Mouse (Mus musculus): Measurements from ENCODE around the gene Lsr. TPM values are rescaled to one million over a fixed set of nuclear protein-coding genes. Genes with fewer than 3 reads are reported as not detected.

The Lsr gene
- polyA plus RNA-seq, 1 experiment from 2014 or later, result 37.1 TPM

GRCm38 (mm10) chr7:30985357-30985756 is 12.1 kb upstream of the Lsr start:
- no peak overlapping the region for H3K9ac ChIP-seq
- no peak overlapping the region for H3K27ac ChIP-seq
- no peak for ATAC-seq (ENCODE audit: insufficient number of reproducible peaks, low FRiP score, low TSS enrichment, low read depth)
- H3K36me3 ChIP-seq, result no peaks in the 10 kb centered on the region
- no peaks in the 10 kb centered on the region for H3K9me3 ChIP-seq
- WGBS, result 83% methylated on average over 9 of the region's 9 CpGs
- no peaks in the 10 kb centered on the region for H3K4me1 ChIP-seq
- H3K4me3 ChIP-seq, result no peak overlapping the region
- H3K4me2 ChIP-seq, result no peak overlapping the region
- no peaks in the 10 kb centered on the region for H3K27me3 ChIP-seq

DNA sequence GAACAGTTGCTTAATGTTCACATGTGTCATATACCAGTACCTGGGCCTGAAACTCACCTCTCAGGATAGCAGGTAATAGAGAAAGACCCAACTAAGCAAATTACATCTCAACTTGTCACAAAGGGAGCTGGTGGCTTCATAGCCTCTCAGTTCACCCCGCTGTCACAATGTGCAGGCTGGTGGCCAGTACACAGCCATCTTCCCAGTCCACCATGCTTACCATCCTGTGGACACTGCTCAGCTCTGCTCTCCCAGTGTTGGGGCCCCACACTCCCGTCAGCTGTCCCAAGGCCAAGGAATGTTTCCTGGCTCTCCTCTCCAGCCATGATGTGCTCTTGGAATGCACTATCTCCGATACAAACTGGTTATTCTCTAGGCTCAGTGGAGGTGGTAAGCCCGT is 8.4 kb upstream of the Lsr start:
- no peaks in the 10 kb centered on the region for H3K27me3 ChIP-seq
- no peak overlapping the region for H3K4me2 ChIP-seq
- 88% methylated on average over 4 of the region's 4 CpGs for WGBS
- H3K4me1 ChIP-seq, result no peaks in the 10 kb centered on the region
- no peaks in the 10 kb centered on the region for H3K9me3 ChIP-seq
- H3K36me3 ChIP-seq, result no peaks in the 10 kb centered on the region
- no peak overlapping the region for H3K9ac ChIP-seq
- no peak for ATAC-seq (ENCODE audit: insufficient number of reproducible peaks, low FRiP score, low TSS enrichment, low read depth)
- no peak overlapping the region for H3K4me3 ChIP-seq
- no peak overlapping the region for H3K27ac ChIP-seq

GRCm38 (mm10) chr7:30973501-30974289 is 431 bp upstream of the Lsr start, which contains the start of gene Fam187b:
Gene Fam187b, plus strand, starts transcription at chr7:30973790.
- Histone ChIP-seq H3K9me3 (no peaks in the 10 kb centered on the region), H3K9ac (peak within 1 kb of the TSS; percentile 47), H3K4me1 (peaks cover 13% of the 10 kb centered on the region), H3K36me3 (no peaks in the 10 kb centered on the region), H3K4me3 (peak within 1 kb of the TSS; percentile 47), H3K27me3 (peaks cover 18% of the 10 kb centered on the region), H3K27ac (peak within 1 kb of the TSS; percentile 17; the same call in 1 of the 2 replicates), H3K4me2 (peak within 1 kb of the TSS; percentile 74)
- ATAC-seq (ENCODE audit: insufficient number of reproducible peaks, low FRiP score, low TSS enrichment, low read depth), result peak; percentile 74
- WGBS, result under 1% methylated on average over 36 of the region's 37 CpGs

DNA sequence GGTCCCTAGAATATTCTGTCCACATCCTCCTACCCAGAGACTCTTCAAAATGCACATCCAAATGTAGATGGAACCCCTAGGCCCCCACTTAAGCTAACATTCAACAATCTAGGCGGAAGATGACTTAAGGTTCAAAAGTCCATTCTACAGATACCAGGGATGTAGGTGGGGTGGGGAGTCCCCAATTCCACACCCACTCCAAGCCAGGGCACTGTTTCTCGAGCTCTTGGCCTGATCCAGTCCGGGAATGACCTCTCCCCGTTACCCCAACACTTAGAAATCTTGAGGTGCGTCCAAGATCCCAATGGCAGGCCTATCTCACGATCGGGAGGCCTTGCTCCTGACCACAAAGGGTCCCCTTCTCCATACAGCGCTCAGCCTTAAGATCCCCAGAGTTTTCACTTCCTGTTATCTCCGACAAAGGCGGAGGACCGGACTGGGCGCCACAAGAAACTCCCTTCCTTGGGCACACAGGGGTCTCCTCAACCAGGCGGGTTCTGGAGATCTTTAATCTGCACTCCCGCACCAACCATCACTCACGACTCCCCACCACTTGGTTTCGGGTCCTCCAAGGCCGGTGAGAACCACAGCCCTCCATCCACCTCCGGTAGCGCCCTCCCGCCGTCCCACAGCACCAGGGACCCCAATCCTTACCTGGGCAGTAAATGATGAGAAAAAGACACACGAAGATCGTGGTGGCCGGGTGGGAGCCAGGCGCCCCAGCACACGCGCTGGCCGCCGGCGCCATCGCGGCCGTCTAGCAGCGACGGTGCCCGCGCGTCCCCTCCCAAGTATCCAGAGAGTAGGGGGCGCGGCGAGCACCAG is 626 bp downstream of the Lsr start:
- peak overlapping the region; percentile 17; the same call in 1 of the 2 replicates for H3K27ac ChIP-seq
- H3K4me2 ChIP-seq, result peak overlapping the region; percentile 74
- peak overlapping the region; percentile 47 for H3K9ac ChIP-seq
- no peak for ATAC-seq (ENCODE audit: insufficient number of reproducible peaks, low FRiP score, low TSS enrichment, low read depth)
- no peaks in the 10 kb centered on the region for H3K9me3 ChIP-seq
- no peaks in the 10 kb centered on the region for H3K36me3 ChIP-seq
- peaks cover 14% of the 10 kb centered on the region for H3K4me1 ChIP-seq
- peak overlapping the region; percentile 47 for H3K4me3 ChIP-seq
- peaks cover 18% of the 10 kb centered on the region for H3K27me3 ChIP-seq
- WGBS, result 5% methylated on average over 41 of the region's 41 CpGs

DNA sequence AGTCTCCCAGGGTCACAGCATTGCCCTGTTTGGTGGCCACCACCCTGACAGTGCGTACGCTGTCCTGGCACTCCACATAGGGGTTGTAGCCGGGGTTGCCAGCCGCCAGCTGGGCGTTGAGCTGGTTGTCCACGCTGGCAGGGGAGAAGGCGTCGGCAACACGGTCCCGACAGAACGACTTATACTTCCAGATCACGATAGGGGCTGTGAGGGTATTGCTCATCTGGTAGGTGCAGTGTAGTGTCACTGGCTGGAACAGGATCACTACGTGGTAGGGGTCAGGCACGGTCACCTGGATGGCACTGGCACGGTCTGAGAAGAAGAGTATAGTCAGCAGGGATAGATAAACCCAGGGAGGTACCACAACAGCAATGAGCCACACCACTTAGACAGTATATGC is 1.4 kb downstream of the Lsr start:
- Histone ChIP-seq H3K4me2 (peak overlapping the region; percentile 74; the same call in 1 of the 2 replicates), H3K9ac (no peak overlapping the region), H3K4me1 (peaks cover 14% of the 10 kb centered on the region), H3K27ac (no peak overlapping the region), H3K36me3 (no peaks in the 10 kb centered on the region), H3K4me3 (no peak overlapping the region; the same call in 1 of the 2 replicates), H3K9me3 (no peaks in the 10 kb centered on the region), H3K27me3 (peaks cover 18% of the 10 kb centered on the region)
- WGBS, result 87% methylated on average over 15 of the region's 15 CpGs
- no peak for ATAC-seq (ENCODE audit: insufficient number of reproducible peaks, low FRiP score, low TSS enrichment, low read depth)

- Histone ChIP-seq H3K27ac (no peak overlapping the region), H3K27me3 (peaks cover 18% of the 10 kb centered on the region), H3K9ac (no peak overlapping the region), H3K4me2 (no peak overlapping the region), H3K4me1 (peaks cover 14% of the 10 kb centered on the region), H3K9me3 (no peaks in the 10 kb centered on the region), H3K36me3 (no peaks in the 10 kb centered on the region), H3K4me3 (no peak overlapping the region)
- WGBS, result 53% methylated on average over 4 of the region's 4 CpGs
- ATAC-seq (ENCODE audit: insufficient number of reproducible peaks, low FRiP score, low TSS enrichment, low read depth), result no peak
Observed at GRCm38 (mm10) chr7:30969174-30969573, 4.1 kb downstream of the Lsr start.

DNA sequence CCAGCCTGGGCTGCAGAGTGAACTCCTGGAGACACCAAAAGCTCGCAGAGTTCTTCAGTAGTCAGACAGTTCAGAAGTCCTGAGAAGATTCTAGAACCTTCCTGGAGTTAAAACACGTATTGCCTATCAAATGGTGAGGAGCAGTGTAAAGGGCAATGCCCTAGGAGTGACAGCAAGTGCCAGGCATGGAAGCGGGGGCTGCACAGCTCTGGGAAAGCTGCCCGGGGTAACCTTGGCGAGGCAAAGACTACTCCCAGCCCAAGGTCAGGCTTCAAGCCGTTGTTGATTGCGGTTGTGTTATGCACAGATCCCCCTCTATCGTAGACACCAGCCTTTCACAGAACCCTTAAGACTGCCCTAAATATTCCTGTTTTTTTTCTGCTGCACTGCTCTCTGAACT is 4.7 kb downstream of the Lsr start:
- H3K4me3 ChIP-seq, result no peak overlapping the region
- no peak overlapping the region for H3K9ac ChIP-seq
- H3K4me1 ChIP-seq, result peaks cover 13% of the 10 kb centered on the region
- no peak overlapping the region for H3K4me2 ChIP-seq
- H3K27ac ChIP-seq, result no peak overlapping the region
- WGBS, result 88% methylated on average over 8 of the region's 8 CpGs
- no peaks in the 10 kb centered on the region for H3K9me3 ChIP-seq
- no peaks in the 10 kb centered on the region for H3K36me3 ChIP-seq
- peaks cover 16% of the 10 kb centered on the region for H3K27me3 ChIP-seq
- no peak for ATAC-seq (ENCODE audit: insufficient number of reproducible peaks, low FRiP score, low TSS enrichment, low read depth)

- H3K27ac ChIP-seq, result no peak overlapping the region
- no peak for ATAC-seq (ENCODE audit: insufficient number of reproducible peaks, low FRiP score, low TSS enrichment, low read depth)
- no peaks in the 10 kb centered on the region for H3K9me3 ChIP-seq
- 53% methylated on average over 3 of the region's 3 CpGs for WGBS
- no peaks in the 10 kb centered on the region for H3K36me3 ChIP-seq
- 0 out of 2 replicates have a peak, but pooled peaks cover 2% of the 10 kb centered on the region for H3K4me1 ChIP-seq
- no peak overlapping the region for H3K4me2 ChIP-seq
- no peaks in the 10 kb centered on the region for H3K27me3 ChIP-seq
- no peak overlapping the region for H3K4me3 ChIP-seq
- H3K9ac ChIP-seq, result no peak overlapping the region
Observed at GRCm38 (mm10) chr7:30966657-30967056, 6.6 kb downstream of the Lsr start.

GRCm38 (mm10) chr7:30965677-30966076 is 7.6 kb downstream of the Lsr start:
- Histone ChIP-seq H3K27ac (no peak overlapping the region), H3K36me3 (no peaks in the 10 kb centered on the region), H3K9ac (no peak overlapping the region), H3K4me2 (no peak overlapping the region), H3K4me3 (no peak overlapping the region), H3K27me3 (no peaks in the 10 kb centered on the region), H3K9me3 (no peaks in the 10 kb centered on the region), H3K4me1 (0 out of 2 replicates have a peak, but pooled peaks cover 2% of the 10 kb centered on the region)
- WGBS, result 86% methylated on average over 14 of the region's 14 CpGs
- no peak for ATAC-seq (ENCODE audit: insufficient number of reproducible peaks, low FRiP score, low TSS enrichment, low read depth)

DNA sequence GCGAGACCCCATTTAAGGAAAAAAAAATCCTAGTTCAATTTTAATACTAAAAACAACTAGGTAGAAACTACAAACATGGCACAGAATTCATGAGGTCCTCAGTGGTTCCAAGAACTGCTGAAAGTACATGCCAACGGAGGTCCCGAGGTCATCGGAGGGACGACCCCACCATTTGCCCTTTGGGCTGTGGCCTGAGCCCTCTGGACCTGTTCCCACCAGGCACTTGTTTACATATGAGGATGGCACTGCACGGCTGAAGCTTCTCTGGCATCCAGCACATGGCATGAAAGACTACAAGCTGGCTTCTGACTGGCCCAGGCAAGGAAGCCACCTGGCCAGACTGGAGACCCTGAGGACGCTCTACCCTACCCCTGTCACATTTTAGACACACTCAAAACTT is 8.9 kb downstream of the Lsr start:
- Histone ChIP-seq H3K27ac (no peak overlapping the region), H3K4me2 (no peak overlapping the region), H3K36me3 (no peaks in the 10 kb centered on the region), H3K27me3 (no peaks in the 10 kb centered on the region), H3K9me3 (no peaks in the 10 kb centered on the region), H3K9ac (no peak overlapping the region), H3K4me3 (no peak overlapping the region), H3K4me1 (0 out of 2 replicates have a peak, but pooled peaks cover 2% of the 10 kb centered on the region)
- no peak for ATAC-seq (ENCODE audit: insufficient number of reproducible peaks, low FRiP score, low TSS enrichment, low read depth)
- 87% methylated on average over 7 of the region's 7 CpGs for WGBS

- 91% methylated on average over 5 of the region's 5 CpGs for WGBS
- Histone ChIP-seq H3K4me3 (no peak overlapping the region), H3K4me1 (peaks cover 11% of the 10 kb centered on the region), H3K27me3 (no peaks in the 10 kb centered on the region), H3K4me2 (no peak overlapping the region), H3K9me3 (no peaks in the 10 kb centered on the region), H3K27ac (no peak overlapping the region), H3K36me3 (peaks cover 9% of the 10 kb centered on the region), H3K9ac (no peak overlapping the region)
- ATAC-seq (ENCODE audit: insufficient number of reproducible peaks, low FRiP score, low TSS enrichment, low read depth), result no peak
Observed at GRCm38 (mm10) chr7:30962862-30963261, 10.4 kb downstream of the Lsr start.

DNA sequence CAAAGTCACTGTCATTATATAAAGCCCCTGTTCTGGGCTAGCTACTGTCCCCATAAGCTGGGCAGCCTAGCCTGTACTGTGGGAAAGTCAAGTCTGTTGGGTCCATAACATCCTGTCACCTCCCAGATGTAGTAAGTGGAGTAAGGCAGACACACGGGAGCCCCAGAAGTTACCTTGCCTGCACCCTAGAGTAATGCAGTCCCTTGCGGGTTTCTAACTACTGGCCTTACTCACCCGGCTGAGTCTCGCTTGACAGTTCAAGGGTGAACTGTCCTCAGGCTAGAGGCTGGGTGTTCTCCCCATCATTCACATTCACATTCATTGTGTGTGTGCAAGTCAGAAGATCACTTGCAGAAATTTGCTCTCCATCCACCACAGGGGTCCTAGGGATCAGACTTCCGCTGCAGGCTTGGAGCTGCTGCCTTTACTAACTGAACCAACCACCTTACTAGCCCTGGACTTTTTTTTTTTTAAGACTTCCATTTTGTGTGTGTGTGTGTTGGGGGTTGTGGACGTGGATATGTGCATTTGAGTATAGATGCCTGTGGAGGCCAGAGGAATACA is 13.4 kb downstream of the Lsr start:
- ATAC-seq (ENCODE audit: insufficient number of reproducible peaks, low FRiP score, low TSS enrichment, low read depth), result no peak
- Histone ChIP-seq H3K4me3 (no peak overlapping the region), H3K9me3 (no peaks in the 10 kb centered on the region), H3K36me3 (peaks cover 12% of the 10 kb centered on the region), H3K9ac (no peak overlapping the region), H3K4me2 (no peak overlapping the region), H3K27me3 (no peaks in the 10 kb centered on the region), H3K27ac (no peak overlapping the region), H3K4me1 (peaks cover 22% of the 10 kb centered on the region)
- WGBS, result 88% methylated on average over 6 of the region's 6 CpGs

All from limb, embryonic 15.5 days (tissue).